Mouse (Mus musculus): ENCODE data around the gene Rad17.

The Rad17 gene

GRCm38 (mm10) chr13:100650550-100651438 lies at the start of gene Rad17, which contains the start of gene Ak6:
Gene Rad17 (minus strand): TSS chr13:100651051.
Gene Ak6 (plus strand): TSS chr13:100650979.
- DNase-seq, result peak; percentile 95

DNA sequence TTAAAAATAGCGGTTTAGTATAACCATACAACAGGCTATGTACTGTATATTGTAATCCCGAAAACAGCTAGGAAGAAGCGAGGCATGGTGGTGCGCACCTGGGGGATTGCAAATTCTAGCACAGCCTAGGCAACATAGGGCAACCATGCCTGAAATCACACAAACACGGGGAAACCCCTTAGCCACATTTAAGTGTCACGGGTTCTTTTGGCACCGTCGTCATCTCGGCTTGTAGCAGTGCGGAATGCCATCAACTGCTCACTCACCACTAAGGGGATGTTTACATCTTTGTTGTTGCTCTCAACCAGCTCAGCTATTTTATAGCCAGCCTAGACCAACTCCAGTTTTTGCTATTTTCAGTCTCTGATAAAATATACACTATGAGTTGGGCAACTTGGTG lies 48.0 kb upstream of the Rad17 start:
- no peak for DNase-seq

GRCm38 (mm10) chr13:100697541-100697940 lies 46.7 kb upstream of the Rad17 start:
- no peak for DNase-seq

- no peak for DNase-seq
Measured at GRCm38 (mm10) chr13:100687513-100687912, 36.7 kb upstream of the Rad17 start.

- no peak for DNase-seq
Measured at GRCm38 (mm10) chr13:100684355-100684754, 33.5 kb upstream of the Rad17 start.

- no peak for DNase-seq
Measured at GRCm38 (mm10) chr13:100682837-100683236, 32.0 kb upstream of the Rad17 start.

- DNase-seq, result no peak
Measured at GRCm38 (mm10) chr13:100681615-100682014, 30.8 kb upstream of the Rad17 start.

DNA sequence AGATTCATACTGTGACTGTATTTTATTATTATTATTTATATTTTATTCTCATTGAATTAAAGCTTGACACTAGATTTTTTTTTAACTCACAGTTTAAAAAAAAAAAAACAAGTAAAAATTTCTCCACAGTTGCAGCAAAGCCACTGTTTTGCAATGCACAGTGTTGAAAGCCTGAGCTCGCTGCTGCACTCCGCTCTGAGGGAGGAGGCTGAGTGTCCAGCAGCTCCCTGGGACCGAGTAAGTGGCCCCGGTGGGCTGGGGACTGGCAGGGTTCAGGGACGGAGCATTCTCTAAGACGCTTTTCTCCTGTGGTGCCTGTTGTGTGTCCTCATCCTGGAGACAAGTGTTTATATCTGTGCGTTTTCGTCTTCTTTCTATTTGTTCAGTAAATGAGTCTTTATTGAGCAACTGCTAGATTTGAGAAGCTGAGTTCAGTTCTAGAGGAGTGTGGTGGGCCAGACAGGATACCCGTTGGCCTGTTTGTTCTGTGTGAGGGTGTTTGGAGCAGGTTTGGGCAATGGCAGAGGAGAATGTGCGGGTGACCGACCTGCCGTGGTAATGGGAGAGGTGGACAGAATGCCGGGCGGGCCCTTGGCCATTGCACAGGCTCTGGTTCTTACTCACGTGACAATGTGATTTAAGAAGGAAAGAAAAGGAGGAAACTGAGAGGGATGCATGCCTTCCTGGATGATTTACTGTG lies 25.2 kb upstream of the Rad17 start:
- DNase-seq, result no peak

- no peak for DNase-seq
Measured at GRCm38 (mm10) chr13:100670181-100670741, 19.4 kb upstream of the Rad17 start.

- no peak for DNase-seq
Measured at GRCm38 (mm10) chr13:100669291-100670022, 18.6 kb upstream of the Rad17 start, which contains the start of gene Ccdc125. Gene Ccdc125 (plus strand): TSS chr13:100669717.

- DNase-seq, result peak; percentile 16
Measured at GRCm38 (mm10) chr13:100659864-100660456, 9.1 kb upstream of the Rad17 start.

DNA sequence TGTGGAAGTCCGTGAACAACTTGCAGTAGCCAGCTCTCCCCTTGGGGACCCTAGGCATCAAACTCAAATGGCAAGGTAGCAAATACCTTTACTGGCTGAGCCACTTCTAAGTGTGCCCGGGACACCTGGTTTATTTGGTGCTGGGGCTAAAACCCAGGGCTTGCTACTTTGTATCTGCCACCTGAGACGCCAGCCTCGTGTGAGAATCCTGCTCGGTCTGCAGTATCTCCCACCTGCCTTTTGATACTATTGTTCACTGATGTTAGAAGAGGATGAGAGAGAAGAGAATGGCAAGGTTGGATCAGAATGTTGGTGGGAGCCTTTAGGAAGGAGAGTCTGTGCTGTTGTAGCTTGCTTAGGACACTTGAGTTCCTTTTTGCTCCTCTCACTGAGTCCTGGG lies 7.2 kb upstream of the Rad17 start:
- DNase-seq, result no peak

DNA sequence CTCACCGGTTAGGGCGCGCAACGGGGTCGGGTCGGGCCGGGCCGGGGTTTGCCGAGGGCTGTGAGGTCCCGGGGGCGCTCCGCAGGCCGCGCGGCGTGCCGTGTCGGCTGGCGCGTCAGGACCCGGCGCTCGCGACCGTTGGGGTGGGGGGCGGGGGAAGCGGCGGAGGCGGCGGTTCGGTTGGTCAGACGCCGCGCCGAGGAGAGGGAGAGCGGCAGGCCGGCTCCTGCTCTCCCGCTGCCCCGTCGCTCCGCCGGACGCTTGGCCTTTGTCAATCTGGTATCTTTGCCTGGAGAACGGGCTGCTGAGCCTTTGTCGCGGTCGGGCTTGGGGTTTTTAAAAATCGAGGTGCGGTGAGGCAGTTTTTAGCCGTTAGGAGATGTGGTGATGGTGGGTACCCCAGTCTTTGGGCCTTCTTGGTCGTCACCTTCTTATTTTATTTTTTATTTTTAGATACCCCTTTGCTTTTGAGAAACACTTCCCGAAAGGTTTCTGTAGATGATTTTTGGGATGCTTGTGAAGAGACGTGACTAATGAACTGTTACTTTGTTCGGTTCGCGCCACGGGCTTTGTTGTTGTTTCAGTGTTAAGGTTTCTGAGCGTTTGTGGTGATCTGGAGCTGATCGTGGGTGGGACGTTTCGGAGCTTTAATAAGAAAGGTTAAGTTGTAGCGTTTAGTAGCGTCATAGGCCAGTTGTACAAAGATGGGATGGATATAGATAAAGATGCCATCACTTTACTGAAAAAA lies 762 bp upstream of the Rad17 start, which contains the start of gene Taf9:
TSS of gene Taf9 (plus strand) at position 141 of the 748 bp plus-strand sequence.
- DNase-seq, result no peak

- DNase-seq, result no peak
Measured at GRCm38 (mm10) chr13:100648223-100648622, 2.6 kb downstream of the Rad17 start.

GRCm38 (mm10) chr13:100642471-100643209 lies 8.2 kb downstream of the Rad17 start:
- no peak for DNase-seq

GRCm38 (mm10) chr13:100634106-100634691 lies 16.7 kb downstream of the Rad17 start:
- DNase-seq, result no peak

GRCm38 (mm10) chr13:100622241-100622640 lies 28.6 kb downstream of the Rad17 start:
- DNase-seq, result no peak

DNA sequence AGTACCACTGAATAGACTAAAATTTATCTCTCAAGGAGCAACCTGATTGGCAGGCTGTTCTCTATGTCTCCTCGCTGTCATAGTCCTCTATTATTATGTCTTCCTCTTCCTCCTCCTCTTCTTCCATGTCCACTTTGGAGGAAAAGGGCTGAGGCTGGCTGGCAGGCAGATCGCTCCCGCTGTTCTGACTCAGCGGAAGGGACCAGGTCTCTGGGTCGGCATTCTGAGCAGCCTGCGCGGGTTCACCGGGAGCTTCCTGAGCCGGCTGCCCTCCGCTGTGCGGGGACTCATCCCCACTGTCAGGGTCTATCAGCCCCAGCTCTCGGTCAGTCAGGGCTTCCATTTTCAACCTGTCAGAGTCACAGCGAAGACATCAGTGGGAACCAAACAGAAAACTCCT lies 33.3 kb downstream of the Rad17 start:
- no peak for DNase-seq

DNA sequence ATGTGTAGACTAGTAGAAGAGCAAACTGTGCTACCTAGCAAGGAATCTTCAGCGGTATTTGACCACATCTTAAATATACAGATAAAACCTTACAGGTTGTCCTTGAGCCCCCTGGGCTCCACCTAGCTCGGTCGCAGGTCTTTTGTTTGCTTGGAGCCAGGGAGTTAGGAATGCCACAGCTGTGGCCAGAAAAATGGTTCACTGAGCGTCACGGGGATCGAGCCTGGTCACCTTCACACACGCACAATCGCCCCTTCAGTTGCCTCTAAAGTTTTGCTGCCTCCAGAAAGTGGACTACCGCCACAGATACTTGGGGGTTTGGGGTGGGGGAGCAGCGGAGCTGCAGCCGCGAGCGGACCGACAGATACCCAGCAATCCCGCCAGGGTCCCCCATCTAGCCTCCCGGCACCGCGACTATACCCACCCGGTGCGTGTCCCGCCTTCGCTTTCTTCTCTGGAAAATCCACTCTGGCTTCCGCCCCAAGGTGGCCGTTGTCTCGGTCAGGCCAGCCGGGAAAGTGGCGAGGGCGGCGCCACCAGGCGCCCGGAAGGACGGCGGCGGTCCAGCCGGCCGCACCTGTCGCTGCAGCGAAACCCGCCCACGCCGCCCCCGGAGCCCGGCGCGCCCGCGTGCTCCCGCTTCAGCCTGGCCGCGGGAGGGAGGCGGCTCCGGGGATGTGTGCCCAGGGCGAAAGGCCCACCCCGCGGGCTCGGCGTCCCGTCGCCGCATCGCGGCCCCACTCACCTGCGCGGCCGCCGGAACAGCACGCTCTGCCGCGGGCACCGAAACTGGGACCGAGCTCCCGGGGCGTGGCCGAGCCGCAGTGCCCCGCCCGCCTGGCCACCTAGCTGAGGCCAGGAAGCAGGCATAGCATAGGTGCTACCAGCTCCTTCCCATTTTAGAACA lies 34.4 kb downstream of the Rad17 start, which contains the start of gene Marveld2:
TSS of gene Marveld2 (minus strand) at position 791 of the 907 bp plus-strand sequence.
- peak; percentile 62 for DNase-seq

All from right cerebral cortex, postnatal 25 days (tissue).